Mouse (Mus musculus): Measurements from ENCODE around the gene Hpf1. TPM values are rescaled to one million over a fixed set of nuclear protein-coding genes. Genes with fewer than 3 reads are reported as not detected.

Hpf1 gene
- polyA plus RNA-seq, 1 experiment from 2014 or later = 48.9 TPM

- in situ Hi-C loops (cut with MboI; ENCODE audit: low pct_unique_long_range_greater_than_20kb) = loop anchor here (5.0 to 10.0 kb wide), 3 partner anchors 95 to 360 kb away; partner anchors contain the start of gene Aadat
- no peak for DNase-seq (ENCODE audit: low read depth, low spot score)
Measured at GRCm38 (mm10) chr8:60867468-60868115, 22.6 kb upstream of the Hpf1 start.

GRCm38 (mm10) chr8:60868236-60868965 lies 21.8 kb upstream of the Hpf1 start:
- no peaks in the 10 kb centered on the region for H3K27me3 ChIP-seq
- ATAC-seq (no peak), DNase-seq (ENCODE audit: low read depth, low spot score) (no peak)
- no peak for TF ChIP-seq CTCF (IDR thresholded peaks at IDR 0.05)
- in situ Hi-C loops (cut with MboI; ENCODE audit: low pct_unique_long_range_greater_than_20kb) = loop anchor here (5.0 to 10.0 kb wide), 3 partner anchors 96 to 361 kb away; partner anchors contain the start of gene Aadat
- ChIA-PET CTCF (interaction anchor here (1.9 kb wide), 1 partner anchor 250 kb away, joined by 5 read pairs; no protein-coding TSS in a partner anchor), POLR2A (no interaction called here)

More at GRCm38 (mm10) chr8:60867468-60868115, 22.6 kb upstream of the Hpf1 start:
- POLR2A ChIA-PET = no interaction called here
- no peak for ATAC-seq
- H3K27me3 ChIP-seq = no peaks in the 10 kb centered on the region
- no peak for TF ChIP-seq CTCF (IDR thresholded peaks at IDR 0.05)
- CTCF ChIA-PET = no interaction called here

DNA sequence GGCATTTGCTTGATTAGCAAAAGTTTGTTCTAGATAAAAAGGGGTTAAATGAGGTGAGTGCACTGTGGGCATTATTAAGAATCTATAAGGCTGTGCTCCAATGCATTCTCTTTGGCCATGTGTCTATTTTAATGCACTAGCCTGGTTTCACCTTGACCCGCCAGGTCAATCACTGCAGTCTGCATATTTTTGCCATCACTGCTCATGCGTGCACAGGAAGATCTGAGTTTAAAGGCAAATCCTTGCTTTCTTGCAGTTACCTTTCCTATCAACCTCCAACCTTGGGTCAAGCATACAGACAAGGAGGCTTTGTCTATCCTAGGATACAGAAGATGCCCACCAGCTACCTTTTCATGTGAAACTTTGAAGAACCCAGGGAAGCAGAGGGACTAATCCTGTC lies 20.5 kb upstream of the Hpf1 start:
- in situ Hi-C loops (cut with MboI; ENCODE audit: low pct_unique_long_range_greater_than_20kb) = loop anchor here (5.0 to 10.0 kb wide), 3 partner anchors 97 to 362 kb away; partner anchors contain the start of gene Aadat
- ATAC-seq (no peak), DNase-seq (ENCODE audit: low read depth, low spot score) (no peak)
- CTCF ChIA-PET = interaction anchor here (1.9 kb wide), 1 partner anchor 252 kb away, joined by 5 read pairs; no protein-coding TSS in a partner anchor
- POLR2A ChIA-PET = no interaction called here
- no peak for TF ChIP-seq CTCF (IDR thresholded peaks at IDR 0.05)
- H3K27me3 ChIP-seq = no peaks in the 10 kb centered on the region

GRCm38 (mm10) chr8:60870231-60871193 lies 19.7 kb upstream of the Hpf1 start:
- in situ Hi-C loops (cut with MboI; ENCODE audit: low pct_unique_long_range_greater_than_20kb) = no loop called here
- no peaks in the 10 kb centered on the region for H3K27me3 ChIP-seq
- CTCF ChIA-PET = interaction anchor here (1.5 kb wide), 1 partner anchor 254 kb away, joined by 4 read pairs; no protein-coding TSS in a partner anchor
- POLR2A ChIA-PET = no interaction called here
- DNase-seq (ENCODE audit: low read depth, low spot score) = no peak
- ATAC-seq = no peak
- no peak for TF ChIP-seq CTCF (IDR thresholded peaks at IDR 0.05)

GRCm38 (mm10) chr8:60878617-60879016 lies 11.6 kb upstream of the Hpf1 start:
- TF ChIP-seq CTCF (IDR thresholded peaks at IDR 0.05) = no peak
- in situ Hi-C loops (cut with MboI; ENCODE audit: low pct_unique_long_range_greater_than_20kb) = no loop called here
- CTCF ChIA-PET = interaction anchor here (1.2 kb wide), 1 partner anchor 51 kb away, joined by 3 read pairs; no protein-coding TSS in a partner anchor
- DNase-seq (ENCODE audit: low read depth, low spot score) = no peak
- POLR2A ChIA-PET = no interaction called here
- no peak for ATAC-seq
- no peaks in the 10 kb centered on the region for H3K27me3 ChIP-seq

DNA sequence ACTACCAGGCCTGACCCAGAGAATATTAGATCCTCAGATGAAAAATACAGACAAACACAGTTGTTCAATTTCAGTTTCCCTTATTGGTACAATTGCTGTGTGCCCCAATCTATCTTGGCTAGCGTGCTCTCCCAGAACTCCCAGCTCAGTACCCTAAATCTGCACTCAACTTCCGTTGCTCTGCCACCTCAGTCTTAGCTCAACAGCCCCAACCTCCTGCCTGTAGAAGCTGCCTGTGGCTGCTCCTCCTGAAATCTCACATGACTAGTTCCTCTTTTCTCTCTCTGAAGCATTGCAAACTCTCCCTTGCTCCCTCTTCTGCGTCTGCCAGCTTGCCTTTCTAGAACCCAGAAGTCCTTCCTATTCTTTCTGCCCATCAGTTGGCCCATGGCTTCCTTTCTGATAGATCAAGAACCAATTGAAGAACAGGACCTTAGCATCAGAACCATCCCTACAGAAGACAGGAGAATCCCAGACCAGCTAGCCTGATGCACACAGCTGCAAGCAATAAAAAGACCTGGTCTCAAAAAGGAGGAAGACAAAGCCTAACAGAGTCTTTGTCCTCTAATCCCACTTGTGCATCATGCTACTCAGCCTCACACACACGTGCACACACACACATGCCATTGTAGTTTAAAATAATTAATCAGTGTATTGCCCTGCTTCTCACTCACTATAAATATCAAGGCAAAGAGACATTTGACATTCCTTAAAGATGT lies 6.6 kb upstream of the Hpf1 start:
- POLR2A ChIA-PET = interaction anchor here (1.2 kb wide), 1 partner anchor 39 kb away, joined by 3 read pairs; no protein-coding TSS in a partner anchor
- no peak for ATAC-seq
- no peaks in the 10 kb centered on the region for H3K27me3 ChIP-seq
- no peak for TF ChIP-seq CTCF (IDR thresholded peaks at IDR 0.05)
- DNase-seq (ENCODE audit: low read depth, low spot score) = no peak
- CTCF ChIA-PET = interaction anchor here (0.8 kb wide), 1 partner anchor 8 kb away, joined by 3 read pairs; no protein-coding TSS in a partner anchor
- in situ Hi-C loops (cut with MboI; ENCODE audit: low pct_unique_long_range_greater_than_20kb) = no loop called here

GRCm38 (mm10) chr8:60886736-60887135 lies 3.5 kb upstream of the Hpf1 start:
- CTCF ChIA-PET = interaction anchor here (1.0 kb wide), 1 partner anchor 9 kb away, joined by 3 read pairs; no protein-coding TSS in a partner anchor

DNA sequence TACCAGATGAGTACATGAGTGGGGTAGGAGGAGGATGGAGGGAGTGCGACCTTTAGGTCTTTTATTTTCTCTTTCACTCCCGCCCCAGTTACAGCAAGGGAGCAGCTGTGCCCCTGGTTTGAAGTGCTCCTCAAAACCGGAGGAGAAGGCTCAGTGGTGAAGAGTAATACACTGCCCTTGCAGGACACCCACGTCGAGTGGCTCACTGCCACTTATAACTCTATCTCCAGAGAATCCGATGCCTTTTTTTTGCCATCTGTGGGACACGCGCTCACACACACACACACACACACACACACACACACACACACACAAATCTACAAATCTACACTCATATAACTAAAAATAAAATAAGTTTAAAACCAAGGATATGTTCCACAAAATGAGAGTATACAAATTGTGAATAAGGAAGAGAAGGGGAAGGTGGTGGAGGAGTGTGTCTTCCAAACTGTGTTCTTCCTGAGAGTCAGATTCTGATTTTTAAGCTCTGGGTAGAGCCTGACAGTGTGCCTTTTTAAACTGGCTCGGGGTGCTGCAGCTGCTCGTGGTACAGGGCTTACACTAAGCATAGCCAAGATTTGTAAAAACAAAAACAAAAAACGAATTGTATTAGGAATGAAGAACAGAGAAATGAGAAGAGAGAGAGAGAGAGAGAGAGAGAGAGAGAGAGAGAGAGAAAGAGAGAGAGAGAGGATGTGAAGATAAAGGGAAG lies 931 bp upstream of the Hpf1 start:
- H3K27me3 ChIP-seq = no peaks in the 10 kb centered on the region
- ATAC-seq (no peak), DNase-seq (ENCODE audit: low read depth, low spot score) (no peak)
- ChIA-PET POLR2A (interaction anchor here (0.6 to 0.7 kb wide), 2 partner anchors 13 to 868 kb away, joined by 3 to 4 read pairs; no protein-coding TSS in a partner anchor), CTCF (no interaction called here)
- TF ChIP-seq CTCF (IDR thresholded peaks at IDR 0.05) = no peak
- in situ Hi-C loops (cut with MboI; ENCODE audit: low pct_unique_long_range_greater_than_20kb) = no loop called here

More at GRCm38 (mm10) chr8:60886736-60887135, 3.5 kb upstream of the Hpf1 start:
- TF ChIP-seq CTCF (IDR thresholded peaks at IDR 0.05) = no peak
- in situ Hi-C loops (cut with MboI; ENCODE audit: low pct_unique_long_range_greater_than_20kb) = no loop called here
- POLR2A ChIA-PET = interaction anchor here (0.7 kb wide), 1 partner anchor 185 kb away, joined by 3 read pairs; no protein-coding TSS in a partner anchor
- ATAC-seq = no peak
- H3K27me3 ChIP-seq = no peaks in the 10 kb centered on the region
- DNase-seq (ENCODE audit: low read depth, low spot score) = no peak

DNA sequence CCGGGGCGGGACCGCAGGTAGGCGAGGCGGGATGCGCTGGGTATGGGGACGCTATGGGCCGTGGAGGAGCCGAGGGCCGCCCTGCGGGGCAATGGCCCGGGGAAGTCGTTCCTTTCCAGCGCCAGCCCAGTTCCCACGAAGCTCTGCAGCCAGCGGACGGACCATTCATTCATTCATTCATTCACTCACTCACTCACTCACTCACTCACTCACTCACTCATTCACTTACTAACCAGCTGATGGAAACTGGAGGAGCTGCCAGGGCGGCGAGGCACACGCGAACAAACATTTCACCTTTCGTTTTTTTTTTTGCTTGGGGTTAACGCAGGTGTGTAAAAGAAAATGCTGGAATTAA lies 279 bp downstream of the Hpf1 start:
- DNase-seq (ENCODE audit: low read depth, low spot score) (no peak), ATAC-seq (no peak)
- H3K27me3 ChIP-seq = no peaks in the 10 kb centered on the region
- POLR2A ChIA-PET = interaction anchor here (0.7 kb wide), 4 partner anchors 30 to 1425 kb away, joined by 3 to 11 read pairs (median 3); no protein-coding TSS in a partner anchor
- in situ Hi-C loops (cut with MboI; ENCODE audit: low pct_unique_long_range_greater_than_20kb) = no loop called here
- CTCF ChIA-PET = interaction anchor here (1.4 kb wide), 1 partner anchor 7 kb away, joined by 3 read pairs; no protein-coding TSS in a partner anchor
- TF ChIP-seq CTCF (IDR thresholded peaks at IDR 0.05) = no peak

Data from Patski (cell line).